Mouse (Mus musculus) liver, adult (tissue): ENCODE data around the gene Olfr616.
"Not testable (repeated sequence)": the region's sequence is repeated elsewhere in the genome, so short reads cannot be mapped to it uniquely, and the experiment has no call there.

Source experiments
- GATA4 ChIP-seq: IDR thresholded peaks from 2 replicates; pipeline ENCODE4 v1.6.1; 2014; ENCODE audit warnings: mild to moderate bottlenecking, low read length; ENCODE audit not compliant: insufficient replicate concordance

The Olfr616 gene

DNA sequence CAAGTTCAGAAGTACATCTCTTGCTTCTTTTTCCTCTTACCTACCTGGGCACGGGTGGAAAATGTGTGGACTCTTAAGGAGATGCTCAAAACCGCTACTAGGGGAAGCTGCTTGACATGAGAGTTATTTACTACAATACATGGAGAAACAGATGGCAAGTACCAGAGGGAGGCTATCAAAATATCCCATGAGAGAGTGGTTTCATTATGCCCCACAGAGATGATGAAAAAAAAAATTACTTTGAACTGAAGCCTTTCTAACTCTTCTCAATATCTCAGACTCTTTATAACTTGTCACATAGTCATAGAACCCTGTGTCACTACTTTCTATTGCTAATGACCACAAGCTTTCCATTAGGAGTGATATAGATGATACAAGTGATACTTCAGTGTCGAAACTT is at the start of gene Olfr616:
Gene Olfr616, minus strand, starts transcription at position 101 of the 400 bp plus-strand sequence.
- TF ChIP-seq GATA4: no peak

DNA sequence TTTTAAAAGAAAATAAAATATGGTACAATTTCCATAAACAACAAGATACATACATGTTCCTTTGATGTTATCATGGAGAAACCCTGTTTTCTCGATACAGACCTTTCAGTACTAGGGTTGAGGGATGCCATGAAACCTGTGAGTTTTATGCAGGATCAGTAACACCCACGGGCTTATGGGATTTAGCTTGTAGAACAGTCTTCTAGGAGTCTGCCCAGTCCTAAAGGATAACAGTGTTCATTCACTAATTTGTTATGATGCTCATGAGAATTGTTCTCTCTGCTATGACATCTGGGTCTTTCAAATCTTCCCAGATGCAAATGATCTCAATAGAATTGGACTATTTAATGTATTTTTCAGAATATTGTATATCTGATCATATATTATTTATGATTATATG is 43.5 kb upstream of the Olfr616 start, which contains the start of gene Olfr620:
Gene Olfr620, minus strand, starts transcription at position 101 of the 400 bp plus-strand sequence.
- no peak for TF ChIP-seq GATA4

DNA sequence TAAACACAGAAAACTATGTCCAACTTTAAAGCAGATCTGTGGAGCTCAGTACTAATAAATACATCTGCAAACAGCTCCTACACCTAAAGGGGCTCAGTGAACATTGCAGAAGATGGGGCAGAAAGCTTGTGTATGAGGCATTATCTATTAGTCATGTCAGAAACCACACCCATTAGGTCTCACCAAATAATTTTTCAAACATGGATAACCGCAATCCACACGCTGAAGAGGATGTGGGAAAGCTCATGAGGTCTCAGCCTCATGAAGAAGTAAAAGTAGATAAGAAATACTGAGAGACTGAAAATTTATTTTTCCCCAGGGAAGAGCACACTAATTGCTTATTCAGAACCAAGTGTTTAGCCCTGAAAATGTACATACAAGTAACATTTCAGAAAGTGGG is 38.5 kb upstream of the Olfr616 start:
- no peak for TF ChIP-seq GATA4

DNA sequence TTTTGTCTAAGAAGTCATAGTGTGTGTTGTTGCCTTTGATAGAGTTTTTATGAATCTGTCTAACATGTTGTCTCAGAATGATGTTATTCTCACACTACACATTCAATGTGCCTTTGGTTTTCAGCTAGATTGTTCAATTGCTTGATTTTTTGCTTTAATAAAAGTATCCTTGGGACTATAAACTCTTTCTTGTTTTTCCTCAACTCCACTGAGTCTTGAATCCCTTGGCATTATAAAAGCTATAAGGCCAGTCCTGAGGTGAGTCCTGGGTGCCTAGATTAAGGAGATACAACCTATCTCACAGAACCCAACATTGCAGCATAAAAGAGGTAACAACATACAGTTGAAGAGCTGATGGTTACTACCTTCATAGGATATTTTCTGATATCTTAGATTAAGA is 31.3 kb upstream of the Olfr616 start, which contains the start of gene Olfr619:
Gene Olfr619, plus strand, starts transcription at position 301 of the 400 bp plus-strand sequence.
- TF ChIP-seq GATA4: no peak

DNA sequence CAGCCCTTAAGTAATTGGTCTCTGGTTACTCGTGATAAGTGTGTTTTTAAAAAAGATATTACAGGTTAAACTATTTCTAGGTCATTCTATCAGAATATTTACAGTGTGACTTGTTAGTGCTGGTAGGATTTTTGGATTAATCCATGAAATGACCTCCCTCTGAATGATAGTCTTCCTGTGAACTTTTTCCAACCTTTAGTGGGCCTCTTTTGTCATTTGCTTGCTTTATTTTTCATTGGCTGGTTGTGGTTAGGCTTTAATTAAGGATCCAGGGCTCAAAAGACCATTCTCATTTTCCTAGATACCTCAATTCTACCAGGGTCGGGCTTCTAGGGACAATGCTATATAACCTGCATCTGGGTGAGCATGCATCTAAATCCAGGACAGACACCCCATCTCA is 20.9 kb upstream of the Olfr616 start, which contains the start of gene Olfr618:
Gene Olfr618, plus strand, starts transcription at position 301 of the 400 bp plus-strand sequence.
- no peak for TF ChIP-seq GATA4

DNA sequence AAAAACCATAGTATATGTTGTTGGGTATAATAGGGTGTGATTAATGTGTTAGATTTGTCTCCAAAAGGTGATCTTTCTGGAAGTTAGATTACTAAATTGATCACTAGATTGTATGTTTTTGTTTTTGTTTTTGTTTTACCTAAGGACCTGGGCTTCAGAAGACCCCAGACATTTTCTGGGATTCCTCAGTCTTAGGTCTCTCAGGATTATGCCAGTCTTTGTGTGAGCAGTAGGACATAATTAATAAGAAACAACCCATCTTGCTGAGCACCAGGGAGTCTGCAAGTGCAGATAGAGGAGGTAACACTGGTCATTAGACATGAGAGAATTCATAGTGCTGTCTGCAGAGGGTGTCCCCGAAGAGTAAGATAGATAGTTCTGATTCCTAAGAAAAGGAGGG is 3.8 kb upstream of the Olfr616 start, which contains the start of gene Olfr617:
Gene Olfr617, plus strand, starts transcription at position 301 of the 400 bp plus-strand sequence.
- no peak for TF ChIP-seq GATA4

DNA sequence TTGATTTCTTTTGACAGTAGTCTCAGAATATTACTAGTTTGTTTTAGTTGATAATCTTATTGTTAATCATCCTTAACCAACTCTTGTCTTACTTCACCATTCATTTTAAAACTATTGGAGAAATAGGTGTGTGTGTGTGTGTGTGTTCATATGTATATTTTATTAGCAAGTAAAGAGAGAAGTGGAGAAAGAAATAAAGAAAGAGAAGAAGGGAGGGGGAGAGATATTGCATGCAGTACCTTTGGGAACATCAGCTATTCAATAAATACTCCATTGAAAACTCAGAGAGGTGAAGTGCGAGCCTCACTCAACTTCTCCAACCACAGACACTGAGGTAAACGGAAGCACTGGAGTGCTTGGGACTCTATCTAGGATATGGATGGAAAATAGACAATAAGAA is 13.2 kb downstream of the Olfr616 start, which contains the start of gene Olfr615:
Gene Olfr615, plus strand, starts transcription at position 301 of the 400 bp plus-strand sequence.
- no peak for TF ChIP-seq GATA4

DNA sequence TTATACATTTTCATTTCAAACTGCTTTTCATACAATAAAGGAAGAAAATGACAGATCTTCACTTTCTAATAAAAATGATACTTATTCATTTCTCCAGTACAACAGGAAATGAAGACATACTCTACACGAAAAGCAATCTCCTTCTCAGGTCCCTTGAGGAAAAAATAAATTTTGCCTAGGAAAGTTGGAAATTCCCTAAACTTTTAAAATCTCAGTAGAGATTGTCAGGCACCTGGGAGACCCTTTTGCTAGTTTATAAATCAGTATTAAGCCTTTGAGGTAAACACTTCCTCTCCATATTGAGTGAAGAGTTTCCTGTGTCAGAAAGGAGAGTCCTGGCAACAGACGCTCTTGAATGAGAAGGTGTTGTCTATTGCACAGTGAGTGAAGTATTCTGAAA is 21.2 kb downstream of the Olfr616 start, which contains the start of gene Olfr613:
Gene Olfr613, plus strand, starts transcription at position 301 of the 400 bp plus-strand sequence.
- TF ChIP-seq GATA4: no peak

DNA sequence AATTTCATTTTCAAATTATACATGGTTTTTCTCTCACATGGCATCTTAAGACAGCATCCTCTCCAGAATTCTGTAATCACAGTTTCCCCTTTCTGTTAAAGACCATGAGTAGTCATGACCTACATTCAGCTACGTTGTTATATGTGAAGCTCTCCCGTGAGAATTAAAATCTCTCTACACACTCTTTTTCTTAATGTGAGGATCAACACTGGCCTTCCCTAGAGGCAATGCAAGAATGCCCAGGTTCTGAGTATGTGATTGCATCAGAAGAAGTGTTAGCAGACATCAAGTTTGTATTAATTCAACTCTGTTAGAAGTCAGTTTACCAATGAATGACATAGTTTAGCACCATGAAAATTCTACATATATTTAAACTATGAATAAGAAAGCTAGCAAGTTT is 26.3 kb downstream of the Olfr616 start, which contains the start of gene Olfr612:
Gene Olfr612, minus strand, starts transcription at position 101 of the 400 bp plus-strand sequence.
- TF ChIP-seq GATA4: not testable (repeated sequence)

DNA sequence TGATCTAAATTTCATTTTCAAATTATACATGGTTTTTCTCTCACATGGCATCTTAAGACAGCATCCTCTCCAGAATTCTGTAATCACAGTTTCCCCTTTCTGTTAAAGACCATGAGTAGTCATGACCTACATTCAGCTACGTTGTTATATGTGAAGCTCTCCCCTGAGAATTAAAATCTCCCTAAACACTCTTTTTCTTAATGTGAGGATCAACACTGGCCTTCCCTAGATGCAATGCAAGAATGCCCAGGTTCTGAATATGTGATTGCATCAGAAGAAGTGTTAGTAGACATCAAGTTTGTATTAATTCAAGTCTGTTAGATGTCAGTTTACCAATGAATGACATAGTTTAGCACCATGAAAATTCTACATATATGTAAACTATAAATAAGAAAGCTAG is 48.2 kb downstream of the Olfr616 start, which contains the start of gene Olfr611:
Gene Olfr611, minus strand, starts transcription at position 101 of the 400 bp plus-strand sequence.
- not testable (repeated sequence) for TF ChIP-seq GATA4
